Mouse (Mus musculus): ENCODE measurements at regions not wholly inside any gene's neighbourhood (a gene's known extent, or its start where the extent isn't known, plus 50 kb on each side); places are given as distances from the start of the nearest gene placed in this dataset.

DNA sequence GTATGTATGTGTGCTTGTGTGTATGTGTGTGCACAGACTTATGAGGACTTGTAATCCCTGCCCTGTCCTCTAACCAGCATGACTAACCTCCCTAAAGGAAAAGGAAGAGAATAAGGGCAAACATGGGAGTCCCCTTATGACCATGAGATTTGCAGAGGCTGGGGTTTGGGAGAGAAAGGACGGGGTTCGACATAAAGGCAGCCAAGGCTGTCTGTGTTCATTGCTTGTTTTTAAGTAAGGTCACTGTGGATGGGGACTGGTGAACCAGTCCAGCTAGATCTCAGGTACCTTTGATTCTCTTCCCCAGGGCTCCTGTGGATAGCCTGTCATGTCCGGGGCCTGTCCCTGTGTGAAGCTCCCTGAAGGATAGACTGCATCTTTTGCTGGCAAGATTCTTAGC, 55.6 kb downstream of the Irf2bp2 start:
- no peak for DNase-seq (ENCODE audit: low read depth)

DNA sequence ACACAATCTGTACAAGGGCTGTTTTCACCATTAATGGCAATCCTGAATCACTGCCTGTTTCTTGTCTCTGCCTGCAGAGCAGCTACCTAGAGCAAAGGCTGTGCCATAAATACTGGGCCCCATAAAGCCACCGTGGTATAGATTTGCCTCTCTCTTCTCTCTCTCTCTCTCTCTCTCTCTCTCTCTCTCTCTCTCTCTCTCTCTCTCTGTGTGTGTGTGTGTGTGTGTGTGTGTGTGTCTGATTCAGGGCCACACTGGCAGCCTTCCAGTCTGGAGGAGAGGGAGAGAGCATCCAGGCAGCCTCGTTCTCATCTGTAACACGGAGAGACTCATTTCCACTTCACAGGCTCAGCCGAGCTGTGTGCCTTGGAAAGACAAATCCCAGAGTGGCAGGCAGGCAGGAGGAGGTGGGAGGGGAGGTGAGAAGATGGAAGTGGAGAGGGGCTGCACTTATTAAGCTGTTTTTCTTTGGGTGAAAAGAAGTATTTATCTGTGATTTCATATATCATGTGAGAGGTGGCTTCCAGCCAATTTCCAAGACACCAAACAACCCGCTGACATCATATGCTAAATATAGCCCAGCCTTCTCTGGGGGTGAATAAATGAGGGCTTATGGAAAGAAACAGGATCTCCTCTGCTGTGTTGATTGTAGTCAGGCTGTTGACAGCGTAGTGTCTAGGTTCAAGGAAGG, 56.7 kb downstream of the Irf2bp2 start:
- DNase-seq (ENCODE audit: low read depth) = no peak

DNA sequence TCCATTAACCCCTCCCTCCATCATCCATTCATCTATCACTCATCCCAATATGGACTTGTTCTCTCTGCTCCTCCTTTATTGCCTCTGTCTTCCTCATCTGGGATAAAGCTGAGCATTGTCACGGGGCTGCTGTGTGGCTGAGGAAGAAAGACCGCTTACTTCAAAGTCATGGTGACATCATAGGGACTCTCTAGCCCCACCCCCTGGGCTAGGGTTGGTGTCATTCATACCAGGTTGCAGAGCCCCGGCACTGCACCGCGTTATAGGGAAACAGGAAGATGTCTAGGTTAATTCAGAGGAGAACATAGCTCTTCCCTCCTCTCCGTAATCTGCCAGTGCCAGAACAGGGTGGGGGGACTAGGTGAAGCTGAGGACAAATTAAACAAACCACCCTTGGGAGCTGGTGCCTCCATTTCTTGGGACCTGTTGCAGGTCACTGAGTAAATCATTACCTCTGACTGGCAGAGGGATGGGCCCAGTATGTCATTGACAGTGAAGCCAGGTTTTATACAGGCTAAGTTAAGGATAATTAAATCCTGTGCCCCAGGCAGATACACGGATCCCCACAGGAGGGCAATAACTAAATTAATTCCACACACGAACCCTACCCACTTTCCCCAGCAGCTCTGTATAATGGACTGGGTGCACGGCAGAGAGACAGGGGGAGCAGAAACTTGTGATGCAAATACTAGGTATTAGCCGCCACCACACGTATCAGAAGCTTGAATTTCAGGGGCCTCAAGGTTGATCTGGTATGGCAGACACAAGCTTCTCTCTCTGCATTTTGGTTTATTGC, 57.5 kb downstream of the Irf2bp2 start:
- peak; percentile 56 for DNase-seq (ENCODE audit: low read depth)

DNA sequence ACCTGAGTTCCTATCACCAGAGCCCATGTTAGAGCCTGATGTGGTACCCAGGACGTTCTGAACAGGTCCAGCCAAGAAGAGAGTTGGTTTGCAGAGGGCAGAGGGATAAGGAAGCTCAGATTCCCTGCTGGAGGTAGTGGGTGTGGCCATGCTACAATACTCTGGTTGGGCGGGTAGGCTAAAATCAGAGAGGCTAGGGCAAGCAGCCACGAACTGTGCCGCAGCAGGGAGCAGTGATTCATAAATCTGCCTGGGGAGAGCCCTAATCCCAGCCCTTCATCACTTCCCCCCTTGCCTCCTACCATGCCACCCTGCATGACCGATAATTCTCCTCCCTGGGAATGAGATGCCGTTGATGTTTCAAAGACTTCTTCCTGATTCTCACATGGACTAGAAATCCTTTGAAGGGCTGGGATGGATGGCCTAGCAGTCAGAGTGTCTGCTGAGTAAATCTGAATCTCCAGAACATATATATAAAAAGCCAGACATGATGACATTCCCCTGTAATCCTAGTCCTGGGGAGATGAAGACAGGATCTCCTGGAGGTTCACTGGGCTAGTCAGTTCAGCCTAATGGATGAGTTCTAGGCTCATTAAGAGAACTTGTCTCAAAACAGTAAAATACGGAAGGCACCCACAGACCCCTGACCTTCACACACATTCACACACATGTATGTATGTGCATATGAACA, 57.6 kb upstream of the Tarbp1 start:
- no peak for DNase-seq (ENCODE audit: low read depth)

DNA sequence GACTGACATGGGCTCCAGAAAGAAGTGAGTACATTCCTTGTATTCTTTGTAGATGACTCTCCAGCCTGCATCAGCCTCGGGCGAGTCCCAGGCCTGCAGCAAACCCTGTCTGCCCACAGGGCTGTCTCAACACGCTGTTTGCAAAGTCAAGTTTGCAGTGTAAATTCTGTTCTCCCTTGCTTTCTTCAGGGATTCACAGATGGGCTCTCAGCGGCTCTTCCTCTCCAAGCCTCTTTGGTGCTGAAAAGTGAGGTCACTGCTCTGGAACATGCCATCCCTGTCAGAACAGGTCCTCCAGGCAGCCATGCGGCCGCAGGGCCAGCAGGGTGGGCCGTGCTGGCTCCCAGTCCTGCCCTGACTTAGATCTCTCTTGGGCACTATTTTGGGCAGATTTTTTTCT, 56.6 kb upstream of the Tarbp1 start:
- no peak for DNase-seq (ENCODE audit: low read depth)

DNA sequence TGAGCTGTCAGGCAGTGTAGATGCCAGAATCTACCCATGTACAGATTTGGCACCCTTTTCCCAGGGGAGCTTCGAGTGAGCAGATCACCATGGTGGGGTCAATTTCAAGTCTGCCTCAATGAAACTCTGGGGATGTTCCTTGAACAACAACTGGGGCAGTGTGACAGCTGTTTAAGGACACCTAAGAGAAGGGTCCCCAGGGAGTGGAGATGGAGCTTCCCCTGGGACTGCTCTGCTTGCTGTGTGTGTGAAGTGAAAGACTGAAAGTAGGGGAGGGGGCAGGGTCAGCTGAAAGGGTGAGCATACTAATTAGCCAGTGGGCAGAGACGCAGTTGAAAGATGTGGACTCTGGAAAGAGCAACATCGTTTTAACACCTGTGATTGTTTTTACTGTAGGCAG, 54.5 kb upstream of the Tarbp1 start:
- DNase-seq (ENCODE audit: low read depth) = no peak

DNA sequence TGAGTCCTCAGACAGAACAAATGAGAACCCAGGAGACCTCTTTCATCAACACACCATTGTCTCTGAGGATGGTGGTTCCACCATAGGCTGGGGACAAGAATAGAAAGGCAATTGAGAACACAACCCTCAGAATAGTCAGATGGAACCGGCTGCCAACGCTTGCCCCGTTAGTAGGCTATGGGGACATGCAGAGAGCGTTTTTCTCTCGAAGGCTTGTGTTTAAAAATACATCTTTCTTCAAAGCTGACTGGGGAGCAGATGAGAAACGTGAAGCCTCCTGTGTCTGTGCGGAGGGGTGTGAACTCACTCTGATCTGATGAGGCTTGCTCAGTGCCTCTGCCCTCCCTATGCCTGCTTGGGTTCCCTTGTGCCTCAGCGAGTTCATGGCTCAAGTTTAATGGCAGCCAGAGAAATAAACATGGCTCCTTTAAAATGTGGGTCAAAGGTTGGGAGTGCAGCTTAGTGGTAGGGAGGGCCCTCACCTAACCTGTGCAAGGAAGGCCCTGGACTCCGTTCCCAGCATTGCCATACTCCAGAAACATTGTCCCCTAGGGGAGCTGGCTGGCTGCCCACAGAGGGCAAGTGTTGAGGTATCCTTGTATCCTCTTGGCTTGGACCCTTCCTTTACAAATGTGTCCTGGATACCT, 53.7 kb upstream of the Tarbp1 start:
- no peak for DNase-seq (ENCODE audit: low read depth)

DNA sequence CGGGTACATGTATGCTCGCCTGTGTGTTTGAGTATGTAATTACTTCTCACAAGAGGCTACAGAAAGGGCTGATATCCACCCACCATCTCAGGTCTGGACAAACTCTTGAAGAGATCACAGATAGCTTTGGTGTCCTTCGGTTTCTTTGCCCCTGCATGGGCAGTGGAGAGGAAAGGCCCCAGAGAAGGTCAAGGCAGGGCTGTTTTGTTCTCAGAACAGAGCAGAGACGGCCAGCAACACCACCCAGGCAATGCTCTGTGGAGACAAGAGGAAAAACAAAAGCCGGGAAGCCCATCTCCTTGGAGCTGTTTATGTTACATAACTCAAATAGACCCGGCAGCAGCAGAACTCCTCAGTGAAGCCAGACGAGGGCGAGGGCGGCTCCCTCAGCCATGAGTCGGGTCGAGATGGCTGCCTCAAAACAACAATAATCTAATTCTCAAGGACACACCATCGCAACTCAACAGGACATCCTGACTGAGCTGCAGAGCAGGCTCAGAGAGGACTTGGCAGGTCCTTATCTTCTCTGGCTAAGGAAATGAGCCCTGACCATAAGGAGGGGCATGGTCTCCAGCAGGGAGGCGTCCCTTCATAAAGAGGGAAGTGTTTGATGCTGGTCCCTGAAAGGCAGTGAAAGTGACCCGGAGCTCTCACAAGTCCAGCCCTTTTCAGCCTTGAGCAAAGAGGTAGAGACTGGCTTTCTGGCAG, 52.2 kb upstream of the Tarbp1 start:
- DNase-seq (ENCODE audit: low read depth) = no peak

DNA sequence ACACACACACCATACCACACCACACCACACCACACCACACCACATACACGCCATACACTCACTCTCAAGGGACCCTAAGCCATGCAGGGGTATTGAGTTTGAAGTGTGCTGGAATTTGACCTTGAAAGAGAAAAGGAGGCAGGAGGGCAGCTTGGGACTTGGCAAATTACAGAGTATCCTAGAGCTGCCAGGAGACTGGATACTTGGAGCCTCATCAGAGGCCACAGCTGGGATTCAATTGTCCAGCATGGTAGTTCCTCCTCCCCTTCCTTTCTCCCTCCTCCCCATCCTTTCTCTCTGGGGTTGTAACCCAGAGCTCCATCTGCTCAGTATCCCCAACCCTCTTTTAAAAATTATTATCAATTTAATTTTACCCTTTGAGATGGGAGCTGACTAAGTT, 50.7 kb upstream of the Tarbp1 start:
- DNase-seq (ENCODE audit: low read depth) = no peak

Measured in naive thymus-derived CD4-positive, alpha-beta T cell, adult 2 months (primary cell).